Mouse (Mus musculus) brain, embryonic 14.5 days (tissue): Measurements from ENCODE around the gene Rhot2. TPM values are rescaled to one million over a fixed set of nuclear protein-coding genes. Genes with fewer than 3 reads are reported as not detected.

ENCODE experiments used
- DNase-seq: peaks from one replicate; pipeline ENCODE4 v3.0.0-alpha.2; 2011; ENCODE audit warnings: low read depth
- CTCF ChIP-seq: fragments of 200-500 bp; IDR thresholded peaks from 2 replicates; pipeline ENCODE4 v1.5.1; 2012; ENCODE audit warnings: inconsistent platforms, mild to moderate bottlenecking, moderate library complexity, borderline replicate concordance; ENCODE audit not compliant: insufficient read depth, insufficient read length; ENCODE audit errors: extremely low read depth
- POLR2A ChIP-seq: fragments of 200-500 bp; IDR thresholded peaks from 2 replicates; pipeline ENCODE4 v1.6.1; 2012; ENCODE audit warnings: mild to moderate bottlenecking, inconsistent platforms, borderline replicate concordance; ENCODE audit not compliant: poor library complexity, insufficient read depth, insufficient read length, severe bottlenecking; ENCODE audit errors: extremely low read depth
- polyA plus RNA-seq: library from polyadenylated mRNA; depleted of rRNA; stranded (reverse); fragments of >200 nt; gene quantifications from 2 replicates; pipeline ENCODE4 v1.2.3, GENCODE M21; 2012

The Rhot2 gene
- polyA plus RNA-seq, 1 experiment = 88.4 TPM

GRCm38 (mm10) chr17:25838904-25839303 lies 5.7 kb downstream of the Rhot2 start:
- no peak for DNase-seq

GRCm38 (mm10) chr17:25837533-25837932 lies 7.1 kb downstream of the Rhot2 start:
- peak; percentile 74 for DNase-seq
- TF ChIP-seq POLR2A (no peak), CTCF (no peak)

More at GRCm38 (mm10) chr17:25838904-25839303, 5.7 kb downstream of the Rhot2 start:
- TF ChIP-seq POLR2A (no peak), CTCF (no peak)

GRCm38 (mm10) chr17:25837076-25837410 lies 7.6 kb downstream of the Rhot2 start, which contains the start of gene Rhbdl1:
TSS of gene Rhbdl1 (minus strand) at chr17:25837295.
- peak; percentile 90 for DNase-seq
- no peak for TF ChIP-seq CTCF
- TF ChIP-seq POLR2A = peak; percentile 66; the same call in 1 of the 2 replicates

- TF ChIP-seq CTCF = no peak
- TF ChIP-seq POLR2A = no peak; the same call in 1 of the 2 replicates
- DNase-seq = no peak
Observed at GRCm38 (mm10) chr17:25836397-25837075, 8.1 kb downstream of the Rhot2 start.

- no peak for DNase-seq
- no peak for TF ChIP-seq POLR2A
- no peak for TF ChIP-seq CTCF
Observed at GRCm38 (mm10) chr17:25835816-25836215, 8.8 kb downstream of the Rhot2 start.

- no peak for DNase-seq
- TF ChIP-seq POLR2A = no peak
- TF ChIP-seq CTCF = no peak
Observed at GRCm38 (mm10) chr17:25835301-25835700, 9.3 kb downstream of the Rhot2 start.

- no peak for TF ChIP-seq POLR2A
- no peak for TF ChIP-seq CTCF
- no peak for DNase-seq
Observed at GRCm38 (mm10) chr17:25834595-25835222, 9.9 kb downstream of the Rhot2 start.

GRCm38 (mm10) chr17:25833961-25834594 lies 10.6 kb downstream of the Rhot2 start:
- no peak for DNase-seq
- TF ChIP-seq CTCF = no peak

- TF ChIP-seq POLR2A (no peak), CTCF (no peak)
- DNase-seq = peak; percentile 93
Observed at GRCm38 (mm10) chr17:25833291-25833663, 11.4 kb downstream of the Rhot2 start, which contains the start of gene Stub1. TSS of gene Stub1 (minus strand) at chr17:25833404.

- TF ChIP-seq POLR2A = peak; percentile 82
- TF ChIP-seq CTCF = no peak
- peak; percentile 99 for DNase-seq
Observed at GRCm38 (mm10) chr17:25832436-25833290, 12.0 kb downstream of the Rhot2 start.
